Mouse (Mus musculus): ENCODE results near the gene Col5a3. TPM values are rescaled to one million over a fixed set of nuclear protein-coding genes. Genes with fewer than 3 reads are reported as not detected.

Gene Col5a3
- polyA plus RNA-seq, 1 experiment, result 70.3 TPM

DNA sequence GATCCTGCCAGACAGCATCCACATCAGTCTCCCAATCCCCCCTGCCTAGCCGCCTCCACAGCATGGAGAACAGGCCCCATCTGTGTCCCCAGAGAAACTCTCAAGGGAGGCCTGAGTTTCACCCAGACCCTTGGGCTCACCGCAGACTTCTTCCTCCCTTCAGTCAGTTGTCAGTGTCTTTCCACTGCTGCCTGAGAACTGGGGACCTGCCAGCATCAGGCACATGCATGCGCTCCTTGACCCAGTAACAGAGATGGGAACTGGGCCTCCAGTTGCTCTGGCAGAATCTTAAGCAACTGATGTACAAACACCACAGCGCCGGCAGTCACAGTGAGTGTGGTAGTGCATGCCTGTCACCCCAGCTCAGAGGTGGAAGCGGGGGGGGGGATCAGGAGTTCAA is 56.0 kb downstream of the Col5a3 start:
- no peak overlapping the region for H3ac ChIP-seq (ENCODE audit: control insufficient read depth, insufficient read length)
- no peak overlapping the region for H3K4me2 ChIP-seq (ENCODE audit: low read depth)
- no peak for TF ChIP-seq USF1 (IDR thresholded peaks at IDR 0.05; ENCODE audit: low read depth)
- no peak for TF ChIP-seq TCF3 (IDR thresholded peaks at IDR 0.05; ENCODE audit: insufficient read length, low read depth)
- TF ChIP-seq MYOG (IDR thresholded peaks at IDR 0.05; ENCODE audit: control insufficient read depth in 1 of 3, insufficient read depth in 1 of 3, insufficient read length in 2 of 3, low read depth in 2 of 3), result no peak
- TF ChIP-seq MYOD1 (IDR thresholded peaks at IDR 0.05; ENCODE audit: control insufficient read depth in 1 of 3, insufficient read length in 2 of 3, low read depth in 2 of 3), result no peak
- no peak for TF ChIP-seq POLR2A (IDR thresholded peaks at IDR 0.05; ENCODE audit: insufficient read length, low read depth)
- TF ChIP-seq E2F4 (IDR thresholded peaks at IDR 0.05; ENCODE audit: insufficient read depth), result no peak
- TF ChIP-seq REST (IDR thresholded peaks at IDR 0.05; ENCODE audit: insufficient read depth, insufficient read length), result no peak
- no peak for TF ChIP-seq MAX (IDR thresholded peaks at IDR 0.05; ENCODE audit: low read depth)
- TF ChIP-seq CEBPB (IDR thresholded peaks at IDR 0.05; ENCODE audit: insufficient read depth, poor library complexity, severe bottlenecking), result no peak
- no peak for TF ChIP-seq SRF (IDR thresholded peaks at IDR 0.05; ENCODE audit: control insufficient read depth, insufficient read length, low read depth)
- no peak for TF ChIP-seq POLR2AphosphoS2 (IDR thresholded peaks at IDR 0.05; ENCODE audit: insufficient read length, low read depth)
- no peak overlapping the region for H3K4me3 ChIP-seq
- H3K79me2 ChIP-seq (ENCODE audit: control insufficient read depth, insufficient read depth), result no peaks in the 10 kb centered on the region
- H3K27me3 ChIP-seq (ENCODE audit: control insufficient read depth, insufficient read depth, insufficient read length), result no peaks in the 10 kb centered on the region
- H3K36me3 ChIP-seq (ENCODE audit: control insufficient read depth, insufficient read depth), result no peaks in the 10 kb centered on the region

DNA sequence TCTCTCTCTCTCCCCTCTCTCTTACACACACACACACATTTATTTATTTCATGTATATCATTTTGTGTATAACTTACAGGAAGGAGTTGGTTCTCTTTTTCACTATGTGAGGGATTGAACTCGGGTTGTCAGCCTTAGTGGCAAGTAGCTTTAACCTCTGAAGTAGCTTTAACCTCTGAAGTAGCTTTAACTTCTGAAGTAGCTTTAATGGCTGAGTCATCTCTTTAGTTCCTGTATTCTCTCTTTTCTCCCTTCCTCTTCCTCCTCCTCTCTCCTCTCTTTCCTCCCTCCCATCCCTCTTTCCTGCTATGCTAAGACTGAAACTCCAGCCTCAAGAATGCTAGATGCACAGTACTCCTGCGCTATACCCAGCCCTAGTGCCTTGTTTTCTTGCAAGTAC is 56.6 kb downstream of the Col5a3 start:
- Histone ChIP-seq H3K36me3 (ENCODE audit: control insufficient read depth, insufficient read depth) (no peaks in the 10 kb centered on the region), H3K4me3 (no peak overlapping the region), H3K79me2 (ENCODE audit: control insufficient read depth, insufficient read depth) (no peaks in the 10 kb centered on the region), H3K27me3 (ENCODE audit: control insufficient read depth, insufficient read depth, insufficient read length) (no peaks in the 10 kb centered on the region), H3K4me2 (ENCODE audit: low read depth) (no peak overlapping the region), H3ac (ENCODE audit: control insufficient read depth, insufficient read length) (no peak overlapping the region)
- no peak for TF ChIP-seq POLR2A (IDR thresholded peaks at IDR 0.05; ENCODE audit: insufficient read length, low read depth)
- no peak for TF ChIP-seq REST (IDR thresholded peaks at IDR 0.05; ENCODE audit: insufficient read depth, insufficient read length)
- no peak for TF ChIP-seq POLR2AphosphoS2 (IDR thresholded peaks at IDR 0.05; ENCODE audit: insufficient read length, low read depth)
- TF ChIP-seq MAX (IDR thresholded peaks at IDR 0.05; ENCODE audit: low read depth), result no peak
- no peak for TF ChIP-seq TCF12 (IDR thresholded peaks at IDR 0.05; ENCODE audit: insufficient read depth, poor library complexity, severe bottlenecking)
- no peak for TF ChIP-seq MYOD1 (IDR thresholded peaks at IDR 0.05; ENCODE audit: control insufficient read depth in 1 of 3, insufficient read length in 2 of 3, low read depth in 2 of 3)
- no peak for TF ChIP-seq USF1 (IDR thresholded peaks at IDR 0.05; ENCODE audit: low read depth)
- no peak for TF ChIP-seq MYOG (IDR thresholded peaks at IDR 0.05; ENCODE audit: control insufficient read depth in 1 of 3, insufficient read depth in 1 of 3, insufficient read length in 2 of 3, low read depth in 2 of 3)
- no peak for TF ChIP-seq SRF (IDR thresholded peaks at IDR 0.05; ENCODE audit: control insufficient read depth, insufficient read length, low read depth)
- no peak for TF ChIP-seq TCF3 (IDR thresholded peaks at IDR 0.05; ENCODE audit: insufficient read length, low read depth)
- TF ChIP-seq CEBPB (IDR thresholded peaks at IDR 0.05; ENCODE audit: insufficient read depth, poor library complexity, severe bottlenecking), result no peak
- no peak for TF ChIP-seq E2F4 (IDR thresholded peaks at IDR 0.05; ENCODE audit: insufficient read depth)

DNA sequence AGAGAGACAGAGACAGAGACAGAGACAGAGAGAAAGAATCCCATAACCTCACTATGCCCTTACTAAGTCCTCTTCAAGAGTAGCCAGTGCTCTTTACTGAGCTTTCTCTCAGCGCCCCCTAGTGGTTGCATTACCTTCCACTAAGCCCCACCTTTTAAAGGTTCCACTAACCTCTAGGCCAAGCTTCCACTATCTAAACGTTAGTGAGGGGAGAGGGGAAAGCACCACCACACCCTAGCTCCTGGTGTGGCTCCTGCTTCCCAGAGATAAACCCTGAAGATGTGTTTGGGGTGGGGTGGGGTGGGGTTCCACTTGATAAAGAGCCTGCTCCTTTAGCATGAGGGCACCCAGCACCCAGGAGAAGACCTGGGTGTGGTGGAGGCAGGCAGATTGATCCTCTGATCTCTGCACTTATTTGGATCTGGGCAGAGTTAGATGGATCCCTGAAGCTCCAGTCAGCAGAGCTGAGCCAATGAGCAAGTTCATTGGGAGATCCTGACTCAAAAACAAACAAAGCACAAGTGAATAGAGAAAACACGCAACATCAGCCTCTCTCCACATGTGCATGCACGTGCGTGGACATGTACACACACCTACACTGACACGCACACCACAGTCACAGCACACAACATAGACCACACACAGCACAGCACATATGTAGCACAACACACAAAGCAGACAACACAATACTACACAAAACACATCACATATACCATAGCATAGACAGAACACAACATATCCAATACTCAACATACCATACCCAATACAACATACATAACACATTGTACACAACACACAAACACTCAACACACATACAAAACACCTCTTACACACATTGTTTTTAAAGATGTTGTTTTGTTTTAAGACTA is 57.5 kb downstream of the Col5a3 start:
- Histone ChIP-seq H3K79me2 (ENCODE audit: control insufficient read depth, insufficient read depth) (no peaks in the 10 kb centered on the region), H3K27me3 (ENCODE audit: control insufficient read depth, insufficient read depth, insufficient read length) (no peaks in the 10 kb centered on the region), H3K4me3 (no peak overlapping the region), H3K4me2 (ENCODE audit: low read depth) (no peak overlapping the region), H3K36me3 (ENCODE audit: control insufficient read depth, insufficient read depth) (no peaks in the 10 kb centered on the region), H3ac (ENCODE audit: control insufficient read depth, insufficient read length) (no peak overlapping the region)
- TF ChIP-seq E2F4 (IDR thresholded peaks at IDR 0.05; ENCODE audit: insufficient read depth), result no peak
- no peak for TF ChIP-seq MAX (IDR thresholded peaks at IDR 0.05; ENCODE audit: low read depth)
- TF ChIP-seq USF1 (IDR thresholded peaks at IDR 0.05; ENCODE audit: low read depth), result no peak
- TF ChIP-seq REST (IDR thresholded peaks at IDR 0.05; ENCODE audit: insufficient read depth, insufficient read length), result no peak
- no peak for TF ChIP-seq SRF (IDR thresholded peaks at IDR 0.05; ENCODE audit: control insufficient read depth, insufficient read length, low read depth)
- no peak for TF ChIP-seq POLR2AphosphoS2 (IDR thresholded peaks at IDR 0.05; ENCODE audit: insufficient read length, low read depth)
- TF ChIP-seq TCF12 (IDR thresholded peaks at IDR 0.05; ENCODE audit: insufficient read depth, poor library complexity, severe bottlenecking), result no peak
- no peak for TF ChIP-seq MYOG (IDR thresholded peaks at IDR 0.05; ENCODE audit: control insufficient read depth in 1 of 3, insufficient read depth in 1 of 3, insufficient read length in 2 of 3, low read depth in 2 of 3)

DNA sequence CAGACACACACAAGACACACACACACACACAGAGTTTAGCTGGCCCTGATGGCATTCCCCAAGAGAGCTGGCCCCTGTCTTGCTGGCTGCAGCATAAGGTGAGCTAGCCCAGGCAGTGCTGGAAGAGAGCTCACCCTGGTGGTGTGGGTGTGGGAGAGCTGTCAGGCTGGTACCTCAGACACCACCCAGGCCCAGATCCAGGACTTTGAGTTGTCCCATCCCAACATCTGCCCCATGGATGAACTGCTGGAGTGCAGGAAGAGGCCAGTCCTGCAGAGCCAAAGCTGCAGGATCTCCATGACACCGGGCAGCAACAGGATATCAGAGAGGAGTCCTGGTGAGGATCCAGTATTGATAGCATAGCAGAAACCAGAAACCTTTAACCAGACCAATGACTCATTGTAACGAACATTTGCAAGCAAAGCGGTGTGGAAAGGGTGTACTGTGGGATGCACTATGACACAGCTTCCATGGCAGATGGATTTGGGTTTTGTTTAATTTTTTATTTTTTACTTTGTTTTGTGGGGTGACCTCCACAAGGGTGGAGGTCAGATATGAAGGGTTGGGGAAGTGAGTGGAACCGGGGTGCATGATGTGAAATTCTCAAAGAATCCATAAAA is 58.7 kb downstream of the Col5a3 start:
- TF ChIP-seq SRF (IDR thresholded peaks at IDR 0.05; ENCODE audit: control insufficient read depth, insufficient read length, low read depth) (no peak), CEBPB (IDR thresholded peaks at IDR 0.05; ENCODE audit: insufficient read depth, poor library complexity, severe bottlenecking) (no peak), MAX (IDR thresholded peaks at IDR 0.05; ENCODE audit: low read depth) (no peak), POLR2A (IDR thresholded peaks at IDR 0.05; ENCODE audit: insufficient read length, low read depth) (no peak), TCF3 (IDR thresholded peaks at IDR 0.05; ENCODE audit: insufficient read length, low read depth) (no peak), TCF12 (IDR thresholded peaks at IDR 0.05; ENCODE audit: insufficient read depth, poor library complexity, severe bottlenecking) (no peak), MYOG (IDR thresholded peaks at IDR 0.05; ENCODE audit: control insufficient read depth in 1 of 3, insufficient read depth in 1 of 3, insufficient read length in 2 of 3, low read depth in 2 of 3) (no peak), E2F4 (IDR thresholded peaks at IDR 0.05; ENCODE audit: insufficient read depth) (no peak), POLR2AphosphoS2 (IDR thresholded peaks at IDR 0.05; ENCODE audit: insufficient read length, low read depth) (no peak), REST (IDR thresholded peaks at IDR 0.05; ENCODE audit: insufficient read depth, insufficient read length) (no peak), USF1 (IDR thresholded peaks at IDR 0.05; ENCODE audit: low read depth) (no peak), MYOD1 (IDR thresholded peaks at IDR 0.05; ENCODE audit: control insufficient read depth in 1 of 3, insufficient read length in 2 of 3, low read depth in 2 of 3) (no peak)
- Histone ChIP-seq H3K36me3 (ENCODE audit: control insufficient read depth, insufficient read depth) (no peaks in the 10 kb centered on the region), H3K4me2 (ENCODE audit: low read depth) (no peak overlapping the region), H3K27me3 (ENCODE audit: control insufficient read depth, insufficient read depth, insufficient read length) (no peaks in the 10 kb centered on the region), H3ac (ENCODE audit: control insufficient read depth, insufficient read length) (no peak overlapping the region), H3K4me3 (no peak overlapping the region), H3K79me2 (ENCODE audit: control insufficient read depth, insufficient read depth) (no peaks in the 10 kb centered on the region)

Data from myocyte (in vitro differentiated cells).